Mouse (Mus musculus): ENCODE measurements around the gene Ddx46. TPM values are rescaled to one million over a fixed set of nuclear protein-coding genes. Genes with fewer than 3 reads are reported as not detected.

Ddx46 gene
- polyA plus RNA-seq (2012; rRNA removed): 2.4 and 3.5 TPM in 2 replicates

DNA sequence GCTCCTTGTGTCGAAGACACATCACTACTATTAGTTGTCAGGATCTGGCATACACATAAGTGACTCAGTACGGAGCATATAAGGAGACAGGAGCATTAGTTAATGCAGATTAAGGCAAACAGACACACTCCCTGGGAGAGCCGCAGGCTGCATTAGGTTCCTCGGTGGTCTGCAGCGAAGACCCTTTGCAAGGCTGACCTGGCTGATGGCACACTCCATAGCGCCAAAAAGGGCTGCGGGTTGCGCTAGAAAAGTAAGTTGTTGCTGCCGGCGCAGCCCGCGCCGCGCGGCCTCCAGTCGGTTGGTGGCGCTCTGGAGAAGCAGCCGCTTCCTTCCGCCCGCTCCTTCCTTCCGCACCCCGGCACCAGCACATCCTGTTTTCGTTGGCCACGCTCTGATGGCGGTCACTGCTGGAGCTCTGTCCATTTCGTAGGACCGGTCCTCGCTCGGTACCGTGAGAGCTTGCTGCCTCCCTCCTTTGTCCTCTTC is at the start of gene Ddx46:
Gene Ddx46, plus strand, starts transcription at position 389 of the 489 bp plus-strand sequence.

DNA sequence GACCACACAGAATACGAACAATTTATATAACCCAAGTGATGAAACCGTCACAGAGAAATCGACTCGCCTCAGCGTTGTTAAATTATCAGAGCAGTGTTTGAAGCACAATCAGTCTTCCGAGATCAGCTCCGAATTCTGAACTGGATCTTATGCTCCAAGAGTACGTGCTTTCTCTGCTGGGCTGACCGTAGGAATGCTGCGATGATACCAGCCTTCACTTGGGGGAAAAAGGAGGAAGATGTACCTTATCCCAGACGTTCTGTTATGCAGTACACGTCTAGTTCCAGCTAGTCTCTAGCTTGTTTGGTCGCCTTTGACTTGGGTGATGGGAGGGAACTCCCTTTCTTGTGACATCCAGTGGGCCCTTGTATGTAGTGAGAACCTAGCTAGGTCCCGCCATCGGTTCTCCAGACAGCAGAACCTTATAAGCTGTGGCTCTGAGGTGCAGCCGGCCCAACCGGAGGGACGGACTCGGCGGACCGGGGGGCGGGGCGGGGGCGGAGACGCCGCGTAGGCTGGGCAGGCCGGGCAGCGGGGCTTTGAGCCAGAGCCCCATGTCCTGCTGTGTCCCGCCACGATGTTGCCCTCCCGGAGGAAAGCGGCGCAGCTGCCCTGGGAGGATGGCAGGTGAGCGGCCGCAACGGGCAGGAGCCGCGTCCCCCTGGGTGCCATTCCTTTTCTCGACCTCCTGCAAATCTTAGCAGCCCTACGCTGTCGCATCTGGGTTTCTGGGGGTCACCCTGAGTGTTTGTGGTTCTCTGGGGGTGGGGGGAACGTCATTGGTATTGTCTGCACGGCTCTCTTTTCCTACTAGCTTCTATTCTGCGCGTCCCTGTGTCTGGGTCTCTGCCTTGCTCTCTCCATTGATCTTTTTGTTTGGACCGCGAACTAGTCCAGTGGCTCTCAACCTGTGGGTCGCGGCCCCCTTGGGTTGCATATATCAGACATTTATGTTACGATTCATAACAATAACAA is 35.0 kb upstream of the Ddx46 start, which contains the start of gene B4galt7:
Gene B4galt7, plus strand, starts transcription at position 331 of the 975 bp plus-strand sequence.

DNA sequence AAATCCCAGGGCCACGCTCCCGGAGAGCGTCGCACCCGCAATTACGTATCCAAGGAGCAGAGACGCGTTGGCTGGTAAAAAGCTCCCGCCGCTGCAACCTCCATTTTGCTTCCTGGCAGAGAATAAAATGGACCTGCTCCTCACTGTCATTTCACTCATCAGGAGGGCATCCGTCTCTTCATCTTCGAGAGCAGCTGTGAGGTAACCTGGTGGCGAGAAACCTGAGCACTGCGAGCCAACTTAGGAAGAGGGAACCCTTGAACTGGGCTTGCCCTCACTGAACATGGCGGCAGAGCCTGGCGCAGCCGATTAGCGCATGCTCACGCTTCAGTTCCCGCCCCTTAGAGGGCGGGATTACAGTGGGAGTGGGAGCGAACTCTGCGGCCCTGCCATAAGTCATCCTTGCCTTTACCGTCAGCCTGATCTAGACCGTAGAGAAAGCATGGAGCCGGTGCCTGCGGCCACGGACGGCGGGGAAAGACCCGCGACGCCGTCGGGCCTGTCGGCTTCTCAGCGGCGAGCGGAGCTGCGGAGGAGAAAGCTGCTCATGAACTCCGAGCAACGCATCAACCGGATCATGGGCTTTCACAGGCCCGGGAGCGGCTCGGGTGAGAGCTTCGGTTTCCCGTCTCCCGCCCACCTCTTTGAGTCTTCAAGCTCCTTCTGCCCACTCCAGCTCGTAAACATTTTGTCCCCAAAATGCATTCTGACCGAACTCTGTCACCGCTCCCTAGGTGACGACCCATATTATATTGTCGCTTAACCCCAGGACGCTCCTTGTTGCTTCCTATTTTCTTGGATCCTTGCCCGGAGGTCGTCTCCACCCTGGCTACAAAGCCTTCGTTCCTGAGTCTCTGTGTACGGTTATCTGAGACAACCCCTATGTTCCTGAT is 11.9 kb upstream of the Ddx46 start, which contains the start of gene Caml:
Gene Caml, plus strand, starts transcription at position 357 of the 893 bp plus-strand sequence.

DNA sequence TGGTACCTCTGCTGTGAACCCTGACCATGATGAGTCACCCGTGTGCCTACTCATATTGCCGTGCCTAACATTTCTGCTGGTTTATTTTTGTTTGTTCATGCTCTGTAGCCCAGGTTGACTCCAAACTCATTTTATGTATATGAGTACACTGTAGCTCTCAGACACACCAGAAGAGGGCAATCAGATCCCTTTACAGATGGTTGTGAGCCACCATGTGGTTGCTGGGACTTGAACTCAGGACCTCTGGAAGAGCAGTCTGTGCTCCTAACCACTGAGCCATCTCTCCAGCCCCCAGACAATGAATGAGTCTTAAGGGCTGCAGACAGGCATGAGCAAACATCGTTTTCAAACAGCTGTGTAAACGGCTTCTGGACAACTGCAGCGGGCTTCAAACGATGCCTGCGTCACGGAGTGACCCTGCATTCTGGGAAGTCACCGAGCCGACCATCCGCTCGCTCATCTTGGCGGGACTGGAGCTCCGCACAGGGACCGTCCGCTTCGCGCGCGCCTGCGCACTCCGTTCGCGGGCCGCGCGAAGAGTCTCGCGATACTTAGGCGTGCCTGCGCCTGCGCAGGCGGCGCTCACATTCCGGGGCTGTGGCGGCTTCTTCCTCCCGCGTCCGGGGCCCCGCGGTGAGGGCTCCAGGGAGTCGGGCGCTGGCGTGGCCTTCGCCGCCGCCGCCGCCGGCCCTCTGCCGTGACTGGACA is 57.9 kb downstream of the Ddx46 start, which contains the start of gene B230219D22Rik:
Gene B230219D22Rik, plus strand, starts transcription at position 590 of the 708 bp plus-strand sequence.

DNA sequence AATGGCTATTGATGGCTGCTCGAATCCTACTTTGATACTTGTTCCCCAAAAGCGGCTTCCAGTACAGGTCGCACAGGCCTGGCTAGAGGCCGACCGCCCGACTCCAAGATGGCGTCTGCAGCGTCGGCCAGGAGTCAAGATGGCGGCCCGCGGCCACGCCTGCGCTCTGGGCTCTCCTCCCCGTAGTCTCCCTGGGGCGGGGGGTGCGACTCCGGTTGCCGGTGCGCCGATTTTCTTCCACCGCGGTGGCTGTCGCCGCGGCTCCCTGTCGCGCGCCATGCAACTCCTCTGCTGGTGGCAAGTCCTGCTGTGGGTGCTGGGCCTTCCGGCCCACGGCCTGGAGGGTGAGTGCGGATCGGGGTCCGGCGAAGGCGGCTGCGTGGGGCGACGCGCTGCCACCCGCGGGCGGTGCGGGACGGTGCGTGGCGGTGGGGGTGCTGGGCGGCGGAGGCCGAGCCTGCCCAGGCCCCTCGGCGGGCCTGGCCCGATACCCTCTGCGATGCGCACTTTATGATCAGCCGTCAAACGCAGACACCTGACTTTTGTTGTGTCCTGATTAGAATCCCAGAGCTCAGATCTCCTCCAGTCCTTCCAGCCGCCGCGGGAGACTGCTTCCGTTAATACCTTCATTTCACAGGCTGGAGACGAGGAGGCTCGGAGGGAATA is 79.8 kb downstream of the Ddx46 start, which contains the start of gene Txndc15:
Gene Txndc15, plus strand, starts transcription at position 150 of the 666 bp plus-strand sequence.

DNA sequence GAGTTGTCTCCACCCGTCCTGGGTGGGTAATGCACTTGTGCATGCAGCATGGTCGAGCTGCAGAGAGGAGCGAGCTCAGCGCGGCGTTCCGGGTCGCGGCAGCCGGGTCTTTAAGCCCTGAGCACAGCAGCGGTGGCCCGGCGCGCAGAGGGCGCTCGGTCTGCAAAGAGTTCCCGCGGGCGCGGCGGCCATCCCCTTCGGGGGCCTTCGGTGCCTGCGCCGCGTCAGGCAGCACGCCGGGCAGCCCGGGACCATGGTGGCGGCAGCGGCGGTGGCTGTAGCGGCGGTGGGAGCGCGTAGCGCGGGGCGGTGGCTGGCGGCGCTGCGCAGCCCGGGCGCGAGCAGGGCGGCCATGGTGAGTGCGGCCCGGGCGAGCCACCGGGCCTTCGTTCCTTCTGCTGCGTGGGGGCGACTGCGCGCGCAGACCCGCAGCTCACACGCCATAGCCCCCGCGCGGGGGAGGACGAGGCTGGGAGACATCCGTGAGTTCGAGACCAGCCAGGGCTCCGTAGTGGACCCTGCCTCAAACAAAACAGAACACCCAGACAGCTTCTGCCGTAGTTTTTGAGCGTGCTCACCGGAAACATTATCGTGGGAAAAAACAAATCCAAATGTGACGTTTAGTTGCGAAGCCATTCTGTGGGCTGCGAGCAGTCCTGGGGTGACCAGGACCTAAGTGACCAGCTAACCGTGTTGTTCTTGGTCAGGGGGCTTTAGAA is 92.5 kb downstream of the Ddx46 start, which contains the start of gene Pcbd2:
Gene Pcbd2, plus strand, starts transcription at position 249 of the 719 bp plus-strand sequence.

Other genes with a start within 250 kb of the Ddx46 start
- 0.05 and 0.14 TPM in 2 replicates for gene Slc34a1, start 236.8 kb upstream of the Ddx46 start, polyA plus RNA-seq (2012; rRNA removed)
- not detected in 2 replicates for gene Pfn3, start 219.8 kb upstream of the Ddx46 start, polyA plus RNA-seq (2012; rRNA removed)
- gene F12, start 208.2 kb upstream of the Ddx46 start, polyA plus RNA-seq (2012; rRNA removed): 0.70 TPM in 1 of 2 replicates, not detected in the other
- gene Grk6, start 190.0 kb upstream of the Ddx46 start, polyA plus RNA-seq (2012; rRNA removed): 22.8 and 30.1 TPM in 2 replicates
- gene Prr7, start 170.8 kb upstream of the Ddx46 start, polyA plus RNA-seq (2012; rRNA removed): 7.2 and 14.2 TPM in 2 replicates
- 25.3 and 45.7 TPM in 2 replicates for gene Dbn1, start 146.9 kb upstream of the Ddx46 start, polyA plus RNA-seq (2012; rRNA removed)
- gene Pdlim7, start 121.4 kb upstream of the Ddx46 start, polyA plus RNA-seq (2012; rRNA removed): 151 and 166 TPM in 2 replicates
- gene Dok3, start 105.7 kb upstream of the Ddx46 start, polyA plus RNA-seq (2012; rRNA removed): 4.9 and 8.1 TPM in 2 replicates
- 17.7 and 18.4 TPM in 2 replicates for gene Ddx41, start 98.4 kb upstream of the Ddx46 start, polyA plus RNA-seq (2012; rRNA removed)
- gene Fam193b, start 63.9 kb upstream of the Ddx46 start, polyA plus RNA-seq (2012; rRNA removed): 42.6 and 47.6 TPM in 2 replicates
- gene Tmed9, start 61.3 kb upstream of the Ddx46 start, polyA plus RNA-seq (2012; rRNA removed): 35.1 and 36.6 TPM in 2 replicates
- 8.4 and 8.8 TPM in 2 replicates for gene B4galt7, start 35.1 kb upstream of the Ddx46 start, polyA plus RNA-seq (2012; rRNA removed)
- gene Caml, start 12.0 kb upstream of the Ddx46 start, polyA plus RNA-seq (2012; rRNA removed): 3.0 and 5.5 TPM in 2 replicates
- 3.6 and 5.1 TPM in 2 replicates for gene B230219D22Rik, start 58.1 kb downstream of the Ddx46 start, polyA plus RNA-seq (2012; rRNA removed)
- gene Txndc15, start 79.6 kb downstream of the Ddx46 start, polyA plus RNA-seq (2012; rRNA removed): 13.7 and 20.4 TPM in 2 replicates
- 10.5 and 14.5 TPM in 2 replicates for gene Pcbd2, start 92.3 kb downstream of the Ddx46 start, polyA plus RNA-seq (2012; rRNA removed)
- gene Catsper3, start 149.5 kb downstream of the Ddx46 start, polyA plus RNA-seq (2012; rRNA removed): not detected in 2 replicates
- gene Pitx1, start 201.2 kb downstream of the Ddx46 start, polyA plus RNA-seq (2012; rRNA removed): 126 and 285 TPM in 2 replicates

Measured in stomach, adult 2 months (tissue).